Mouse (Mus musculus) CH12.LX (cell line): ENCODE measurements at regions not wholly inside any gene's neighbourhood (a gene's known extent, or its start where the extent isn't known, plus 50 kb on each side); places are given as distances from the start of the nearest gene placed in this dataset.

Source experiments
- BHLHE40 ChIP-seq: IDR thresholded peaks from 2 replicates; pipeline ENCODE4 v1.6.1; 2011; ENCODE audit warnings: mild to moderate bottlenecking, low read depth, low read length, improper control_type of control experiment
- CHD1 ChIP-seq: IDR thresholded peaks from 2 replicates; pipeline ENCODE4 v1.6.1; 2012; ENCODE audit warnings: low read depth, low read length, improper control_type of control experiment, inconsistent platforms
- E2F4 ChIP-seq: IDR thresholded peaks from 2 replicates; pipeline ENCODE4 v1.6.1; 2011; ENCODE audit warnings: low read depth, low read length, improper control_type of control experiment; ENCODE audit not compliant: insufficient replicate concordance
- ETS1 ChIP-seq: conservative IDR thresholded peaks from 2 replicates; pipeline ENCODE4 v1.6.1; 2012; ENCODE audit warnings: low read depth, mild to moderate bottlenecking, inconsistent platforms, low read length, improper control_type of control experiment, moderate library complexity
- JUND ChIP-seq: conservative IDR thresholded peaks from 2 replicates; pipeline ENCODE4 v1.6.1; 2011; ENCODE audit warnings: low read depth, low read length, improper control_type of control experiment
- MAFK ChIP-seq: IDR thresholded peaks from 2 replicates; pipeline ENCODE4 v1.6.1; 2011; ENCODE audit warnings: low read length, improper control_type of control experiment; ENCODE audit not compliant: insufficient replicate concordance
- MAX ChIP-seq: IDR thresholded peaks from 2 replicates; pipeline ENCODE4 v1.6.1; 2011; ENCODE audit warnings: low read length, improper control_type of control experiment
- MEF2A ChIP-seq: IDR thresholded peaks from 2 replicates; pipeline ENCODE4 v1.6.1; 2014; ENCODE audit warnings: low read depth, mild to moderate bottlenecking, inconsistent platforms, low read length, improper control_type of control experiment, borderline replicate concordance
- MXI1 ChIP-seq: IDR thresholded peaks from 2 replicates; pipeline ENCODE4 v1.6.1; 2011; ENCODE audit warnings: mild to moderate bottlenecking, low read depth, low read length, improper control_type of control experiment
- POLR2AphosphoS2 ChIP-seq: IDR thresholded peaks from 2 replicates; pipeline ENCODE4 v1.6.1; 2011; ENCODE audit warnings: low read depth, low read length, improper control_type of control experiment
- SMC3 ChIP-seq: IDR thresholded peaks from 2 replicates; pipeline ENCODE4 v1.6.1; 2011; ENCODE audit warnings: low read depth, low read length, improper control_type of control experiment

GRCm38 (mm10) chr9:14188504-14188903 lies 86.4 kb upstream of the Sesn3 start:
- TF ChIP-seq MAFK (no peak), E2F4 (no peak), BHLHE40 (no peak), POLR2AphosphoS2 (no peak), JUND (no peak), MEF2A (no peak), ETS1 (no peak), MAX (no peak), CHD1 (no peak), MXI1 (no peak), SMC3 (no peak)
